In the genomic region with DNA sequence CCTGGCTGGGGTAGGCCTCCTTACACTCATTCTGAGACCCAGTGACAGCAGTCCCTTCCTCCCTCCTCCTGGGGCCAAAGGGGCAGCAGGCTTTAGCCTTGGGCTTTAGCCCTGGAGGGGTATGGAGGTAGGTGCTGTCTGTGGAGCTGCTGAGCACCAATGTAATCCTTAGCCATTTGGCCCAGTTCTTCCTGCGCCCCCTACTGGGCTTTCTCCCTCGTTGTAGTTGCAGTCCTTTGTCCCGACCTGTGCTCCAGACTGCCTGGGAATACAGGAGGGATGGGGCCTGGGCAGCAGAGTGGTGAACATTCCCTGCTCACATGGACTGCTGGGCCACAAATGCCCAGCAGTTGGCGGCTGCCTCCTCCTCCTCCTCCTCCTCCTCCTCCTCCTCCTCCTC, we compare ENCODE assay signal across 9 mouse cellular contexts. TPM values are rescaled to one million over a fixed set of nuclear protein-coding genes. Genes with fewer than 3 reads are reported as not detected.
A peak's percentile ranks its signal among the peaks of the same experiment; 100 is the strongest.
DNase-seq lines count a peak whose midpoint lies in the region; ATAC-seq and TF ChIP-seq lines count a peak whose summit lies in the region.
"Had no signal": no experiment of that assay in that cellular context is flagged by ENCODE, and none has a peak within 500 bp of the region (broad histone marks: within the 10 kb centered on the region; RNA-seq: fewer than 3 reads in every experiment).

No protein-coding gene starts in this region.

- no peak for TF ChIP-seq EP300 in heart, postnatal 0 days (IDR thresholded peaks at IDR 0.05; ENCODE audit: low read depth)

- no peak overlapping the region for H3K9ac ChIP-seq in heart, postnatal 0 days (replicated peaks; ENCODE audit: low read depth, low read length)

- H3K27ac ChIP-seq in heart, postnatal 0 days (ENCODE audit: low read depth): no peak overlapping the region

- peak; percentile 42 for ATAC-seq in heart, postnatal 0 days (ENCODE audit: insufficient read depth, low read depth)
- no peak for ATAC-seq in megakaryocyte, adult 5-6 weeks (ENCODE audit: poor library complexity, severe bottlenecking)

- H3K27me3 ChIP-seq in E14TG2a.4 (ENCODE audit: insufficient read depth, low read length): peaks cover 9% of the 10 kb centered on the region; the same call in 1 of the 2 replicates
- no peaks in the 10 kb centered on the region for H3K27me3 ChIP-seq in heart, postnatal 0 days (ENCODE audit: control insufficient read depth, insufficient read depth, low read length)

- no peaks in the 10 kb centered on the region for H3K9me3 ChIP-seq in E14TG2a.4 (ENCODE audit: low read length)
- H3K9me3 ChIP-seq in heart, postnatal 0 days (replicated peaks; ENCODE audit: control insufficient read depth, low read length): no peaks in the 10 kb centered on the region

- peaks cover 69% of the 10 kb centered on the region for H3K36me3 ChIP-seq in E14TG2a.4 (ENCODE audit: insufficient read depth, low read length)
- H3K36me3 ChIP-seq in heart, postnatal 0 days (replicated peaks; ENCODE audit: control insufficient read depth, insufficient read depth, low read length): peaks cover 76% of the 10 kb centered on the region

- WGBS in heart, postnatal 0 days: 0% methylated on average over 3 of the region's 4 CpGs

- H3K4me3 ChIP-seq in E14TG2a.4 (replicated peaks; ENCODE audit: low read length): peak overlapping the region; percentile 32; the same call in 1 of the 2 replicates
- no peak overlapping the region for H3K4me3 ChIP-seq in heart, postnatal 0 days (ENCODE audit: low read depth, low read length)

- TF ChIP-seq CTCF in E14TG2a.4 (conservative IDR thresholded peaks at IDR 0.05; ENCODE audit: low read length): peak; percentile 75
- peak; percentile 63 for TF ChIP-seq CTCF in heart, postnatal 0 days (IDR thresholded peaks at IDR 0.05; ENCODE audit: low read depth)

- peak; percentile 60 to 63 for DNase-seq in adrenal gland, adult 18-20 months (ENCODE audit: low spot score in 2 of 2)
- peak; percentile 89 for DNase-seq in embryo, embryonic 10.5 days (ENCODE audit: low spot score)
- peak; percentile 55 for DNase-seq in heart, postnatal 0 days (ENCODE audit: low spot score)
- DNase-seq in kidney, postnatal 36 days: peak; percentile 87 to 92
- peak; percentile 80 for DNase-seq in lung, postnatal 10 days
- DNase-seq in right cerebral cortex, postnatal 10 days (ENCODE audit: low spot score in 2 of 2): peak; percentile 69 to 73

- peaks cover 78% of the 10 kb centered on the region for H3K4me1 ChIP-seq in E14TG2a.4 (replicated peaks; ENCODE audit: low read depth, low read length)
- no peaks in the 10 kb centered on the region for H3K4me1 ChIP-seq in heart, postnatal 0 days (ENCODE audit: control insufficient read depth, insufficient read depth)

- H3K4me2 ChIP-seq in heart, postnatal 0 days (ENCODE audit: low read depth, low read length): no peak overlapping the region

RNA-seq across cellular contexts. Expression of gene Agap3, which starts 29.7 kb away (rescaled TPM):
- 10 to 100 TPM; 79.5 to 94.0 TPM for total RNA-seq in adrenal gland, adult 18-20 months (2021)
- 39.3 and 40.6 TPM in 2 replicates for total RNA-seq in heart, postnatal 0 days (2014; rRNA removed; ENCODE audit: low replicate concordance)
- 15.6 and 18.3 TPM in 2 replicates for polyA plus RNA-seq in heart, postnatal 0 days (2015; fragmentation: Nextera tagmentation; extraction: Ambion mirVana)
- 12.1 and 14.2 TPM in 2 replicates for total RNA-seq in megakaryocyte, adult 5-6 weeks (2015)
- 19.7 and 23.9 TPM in 2 replicates for total RNA-seq in megakaryocyte, adult 5-6 weeks (2017)

RNA-seq across cellular contexts. Expression of gene Tmub1, which starts 34.0 kb away (rescaled TPM):
- 10 to 100 TPM; 11.7 to 13.2 TPM for total RNA-seq in adrenal gland, adult 18-20 months (2021)
- 30.8 and 36.7 TPM in 2 replicates for total RNA-seq in heart, postnatal 0 days (2014; rRNA removed; ENCODE audit: low replicate concordance)
- 16.5 and 17.3 TPM in 2 replicates for polyA plus RNA-seq in heart, postnatal 0 days (2015; fragmentation: Nextera tagmentation; extraction: Ambion mirVana)
- total RNA-seq in megakaryocyte, adult 5-6 weeks (2015): 11.3 and 13.4 TPM in 2 replicates
- total RNA-seq in megakaryocyte, adult 5-6 weeks (2017): 11.7 and 20.9 TPM in 2 replicates

RNA-seq across cellular contexts. Expression of gene Fastk, which starts 36.6 kb away (rescaled TPM):
- total RNA-seq in adrenal gland, adult 18-20 months (2021): 100 to 1,000 TPM in 1 of 2 experiments, 10 to 100 TPM in 1; 94.6 to 117 TPM
- total RNA-seq in heart, postnatal 0 days (2014; rRNA removed; ENCODE audit: low replicate concordance): 368 and 470 TPM in 2 replicates
- polyA plus RNA-seq in heart, postnatal 0 days (2015; fragmentation: Nextera tagmentation; extraction: Ambion mirVana): 219 and 223 TPM in 2 replicates
- total RNA-seq in megakaryocyte, adult 5-6 weeks (2015): 33.4 and 42.2 TPM in 2 replicates
- 21.7 and 22.3 TPM in 2 replicates for total RNA-seq in megakaryocyte, adult 5-6 weeks (2017)

RNA-seq across cellular contexts. Expression of gene Gbx1, which starts 45.4 kb away (rescaled TPM):
- total RNA-seq in adrenal gland, adult 18-20 months (2021): not detected
- not detected in 2 replicates for total RNA-seq in heart, postnatal 0 days (2014; rRNA removed; ENCODE audit: low replicate concordance)
- polyA plus RNA-seq in heart, postnatal 0 days (2015; fragmentation: Nextera tagmentation; extraction: Ambion mirVana): not detected in 2 replicates
- total RNA-seq in megakaryocyte, adult 5-6 weeks (2015): not detected in 2 replicates
- not detected in 2 replicates for total RNA-seq in megakaryocyte, adult 5-6 weeks (2017)
- polyA plus RNA-seq: gonadal fat pad, adult 2 months had no signal

RNA-seq across cellular contexts. Expression of gene Slc4a2, which starts 58.0 kb away (rescaled TPM):
- total RNA-seq in adrenal gland, adult 18-20 months (2021): 10 to 100 TPM; 49.3 to 62.3 TPM
- 74.9 and 110 TPM in 2 replicates for total RNA-seq in heart, postnatal 0 days (2014; rRNA removed; ENCODE audit: low replicate concordance)
- polyA plus RNA-seq in heart, postnatal 0 days (2015; fragmentation: Nextera tagmentation; extraction: Ambion mirVana): 20.8 and 21.5 TPM in 2 replicates
- total RNA-seq in megakaryocyte, adult 5-6 weeks (2015): 17.2 and 19.9 TPM in 2 replicates
- 34.2 and 40.0 TPM in 2 replicates for total RNA-seq in megakaryocyte, adult 5-6 weeks (2017)
